ENCODE assay signal across 8 mouse cellular contexts in the genomic region with DNA sequence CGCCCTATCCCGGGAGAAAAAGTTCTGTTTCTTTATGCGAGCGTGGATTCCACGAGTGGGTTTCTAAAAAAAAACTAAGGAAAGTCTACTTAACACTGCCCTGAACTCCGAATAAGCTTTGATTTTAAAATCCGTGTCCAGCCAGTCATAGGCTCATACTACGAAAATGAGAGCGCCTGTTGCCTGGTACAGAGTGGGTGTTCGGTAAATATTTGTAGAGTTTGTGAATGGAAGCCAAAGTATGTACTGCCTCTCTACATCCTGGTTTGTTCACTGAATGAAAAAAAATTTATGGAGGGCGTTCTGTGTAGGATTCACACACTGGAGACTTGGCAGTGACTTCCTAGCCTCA. TPM values are rescaled to one million over a fixed set of nuclear protein-coding genes. Genes with fewer than 3 reads are reported as not detected.
DNase-seq lines count a peak whose midpoint lies in the region; ATAC-seq and TF ChIP-seq lines count a peak whose summit lies in the region.

No protein-coding gene starts in this region.

- no peak for DNase-seq in cerebellum, adult 2 months
- DNase-seq in cerebellum, postnatal 36 days = no peak
- peak; percentile 34 for DNase-seq in 3T3-L1 (ENCODE audit: low read depth, low spot score)
- DNase-seq in right cerebral cortex, postnatal 14 days = no peak
- DNase-seq in ovary, adult 18-20 months (ENCODE audit: low spot score) = no peak
- no peak for DNase-seq in retina, embryonic 14.5 days (ENCODE audit: low spot score)

- H3K9ac ChIP-seq in forebrain, embryonic 13.5 days = peak overlapping the region; percentile 84
- peak overlapping the region; percentile 86 for H3K9ac ChIP-seq in liver, embryonic 15.5 days

- no peaks in the 10 kb centered on the region for H3K36me3 ChIP-seq in forebrain, embryonic 13.5 days (ENCODE audit: poor library complexity, severe bottlenecking)
- 0 out of 2 replicates have a peak, but pooled peaks cover 7% of the 10 kb centered on the region for H3K36me3 ChIP-seq in liver, embryonic 15.5 days (replicated peaks)

- H3K27me3 ChIP-seq in cerebellum, adult 2 months (ENCODE audit: control insufficient read depth, insufficient read depth, low read length) = no peaks in the 10 kb centered on the region
- peaks cover 7% of the 10 kb centered on the region; the same call in 1 of the 2 replicates for H3K27me3 ChIP-seq in forebrain, embryonic 13.5 days
- no peaks in the 10 kb centered on the region for H3K27me3 ChIP-seq in liver, embryonic 15.5 days

- TF ChIP-seq POLR2A in cerebellum, adult 2 months (IDR thresholded peaks at IDR 0.05; ENCODE audit: borderline replicate concordance, insufficient read depth, low read length) = no peak

- peak overlapping the region; percentile 99 for H3K4me3 ChIP-seq in cerebellum, adult 2 months (replicated peaks; ENCODE audit: insufficient read depth, low read depth, low read length)
- H3K4me3 ChIP-seq in forebrain, embryonic 13.5 days = peak overlapping the region; percentile 85
- H3K4me3 ChIP-seq in liver, embryonic 15.5 days (replicated peaks) = peak overlapping the region; percentile 78

- peak; percentile 36 for ATAC-seq in forebrain, embryonic 13.5 days
- peak; percentile 4; the same call in 1 of the 2 replicates for ATAC-seq in liver, embryonic 15.5 days (ENCODE audit: insufficient read depth)

- H3K27ac ChIP-seq in cerebellum, adult 2 months (ENCODE audit: insufficient read depth, low read length) = no peak overlapping the region
- H3K27ac ChIP-seq in forebrain, embryonic 13.5 days = no peak overlapping the region
- H3K27ac ChIP-seq in liver, embryonic 15.5 days (replicated peaks) = peak overlapping the region; percentile 85

- peak overlapping the region; percentile 90 for H3K4me2 ChIP-seq in forebrain, embryonic 13.5 days
- peak overlapping the region; percentile 85 for H3K4me2 ChIP-seq in liver, embryonic 15.5 days

- WGBS in cerebellum, adult 2 months = 4% methylated on average over 11 of the region's 11 CpGs
- 19% methylated on average over 11 of the region's 11 CpGs for WGBS in forebrain, embryonic 13.5 days
- 15% methylated on average over 11 of the region's 11 CpGs for WGBS in liver, embryonic 15.5 days (ENCODE audit: insufficient replicate concordance)

- H3K4me1 ChIP-seq in cerebellum, adult 2 months (ENCODE audit: control insufficient read depth, insufficient read depth, low read length) = 0 out of 2 replicates have a peak, but pooled peaks cover 3% of the 10 kb centered on the region
- peaks cover 15% of the 10 kb centered on the region for H3K4me1 ChIP-seq in forebrain, embryonic 13.5 days
- peaks cover 84% of the 10 kb centered on the region for H3K4me1 ChIP-seq in liver, embryonic 15.5 days (replicated peaks)

- TF ChIP-seq CTCF in cerebellum, adult 2 months (IDR thresholded peaks at IDR 0.05; ENCODE audit: borderline replicate concordance, insufficient read depth, low read depth, low read length) = no peak

- H3K9me3 ChIP-seq in forebrain, embryonic 13.5 days (replicated peaks) = no peaks in the 10 kb centered on the region
- H3K9me3 ChIP-seq in liver, embryonic 15.5 days (replicated peaks) = no peaks in the 10 kb centered on the region

RNA-seq across cellular contexts. Expression of a gene that starts 0.3 kb away (rescaled TPM):
- 14.9 and 18.4 TPM in 2 replicates for polyA plus RNA-seq in cerebellum, adult 2 months (2012; rRNA removed)
- 4.1 and 4.7 TPM in 2 replicates for polyA plus RNA-seq in forebrain, embryonic 13.5 days (2015; fragmentation: Nextera tagmentation; extraction: Ambion mirVana)
- 7.7 and 9.1 TPM in 2 replicates for polyA plus RNA-seq in liver, embryonic 15.5 days (2015; fragmentation: Nextera tagmentation; extraction: Ambion mirVana)
